Mouse (Mus musculus): Measurements from ENCODE around the gene Eid3.

Gene Eid3

GRCm38 (mm10) chr10:82863106-82863680 lies 3.2 kb upstream of the Eid3 start:
- DNase-seq = no peak

- peak; percentile 34 to 39 for DNase-seq
Observed at GRCm38 (mm10) chr10:82863827-82864226, 2.6 kb upstream of the Eid3 start.

- no peak for DNase-seq
Observed at GRCm38 (mm10) chr10:82866832-82867231, 406 bp downstream of the Eid3 start.

- no peak for DNase-seq
Observed at GRCm38 (mm10) chr10:82868418-82869086, 2.1 kb downstream of the Eid3 start.

DNA sequence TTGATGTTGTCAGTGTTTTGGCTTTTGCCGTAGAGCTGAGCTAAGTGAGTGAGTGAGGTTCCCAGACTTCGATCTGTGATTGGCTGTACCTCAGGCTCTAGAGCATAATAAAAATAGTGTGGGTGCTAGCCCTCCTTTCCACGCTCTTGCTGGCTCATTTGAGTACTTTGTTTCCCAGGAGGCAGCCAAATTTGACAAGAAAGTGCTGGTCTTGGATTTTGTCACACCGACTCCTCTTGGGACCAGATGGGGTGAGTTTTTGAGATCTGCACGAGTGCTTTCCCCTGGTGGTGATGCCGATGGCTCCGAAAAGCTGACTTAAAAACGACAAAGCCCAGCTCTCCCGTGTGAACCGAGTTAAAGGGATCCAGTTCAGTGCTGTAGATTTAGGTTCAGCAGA lies 9.0 kb downstream of the Eid3 start:
- no peak for DNase-seq

DNA sequence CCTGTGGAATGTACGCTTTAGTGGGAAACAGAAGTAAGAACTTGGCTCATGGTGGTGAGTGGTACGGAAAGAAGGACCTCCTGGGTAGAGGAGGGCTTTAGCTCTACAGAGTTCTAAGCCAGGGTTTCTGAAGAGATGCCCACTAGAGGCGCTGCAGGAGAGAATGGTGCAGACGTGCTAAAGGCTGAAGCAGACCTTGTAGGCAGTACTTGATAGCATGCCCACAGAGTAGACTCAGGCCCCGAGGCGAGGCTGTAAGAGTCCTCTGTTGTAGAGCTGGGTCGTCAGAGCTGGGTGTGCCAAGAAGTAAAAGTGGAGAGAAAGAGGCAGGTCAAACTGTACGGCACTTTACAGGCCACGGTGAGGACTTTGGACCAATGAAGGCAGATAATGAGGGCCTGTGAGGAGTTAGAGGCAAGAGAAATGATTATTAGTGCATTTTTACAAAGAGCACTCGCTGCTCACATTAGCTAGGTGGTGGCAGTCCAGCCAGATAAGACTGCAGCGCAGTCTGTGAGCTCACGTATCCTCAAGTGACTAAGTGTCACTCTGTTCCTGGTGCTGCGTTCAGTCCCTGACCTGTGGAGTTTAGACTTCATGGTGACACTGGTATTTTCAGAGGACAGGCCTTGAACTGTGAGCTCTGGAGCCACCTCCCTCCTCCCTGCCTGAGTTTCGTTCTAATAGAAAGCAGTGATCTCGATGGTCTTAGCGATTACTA lies 9.8 kb downstream of the Eid3 start:
- no peak for DNase-seq

- no peak for DNase-seq
Observed at GRCm38 (mm10) chr10:82887354-82887753, 20.9 kb downstream of the Eid3 start.

DNA sequence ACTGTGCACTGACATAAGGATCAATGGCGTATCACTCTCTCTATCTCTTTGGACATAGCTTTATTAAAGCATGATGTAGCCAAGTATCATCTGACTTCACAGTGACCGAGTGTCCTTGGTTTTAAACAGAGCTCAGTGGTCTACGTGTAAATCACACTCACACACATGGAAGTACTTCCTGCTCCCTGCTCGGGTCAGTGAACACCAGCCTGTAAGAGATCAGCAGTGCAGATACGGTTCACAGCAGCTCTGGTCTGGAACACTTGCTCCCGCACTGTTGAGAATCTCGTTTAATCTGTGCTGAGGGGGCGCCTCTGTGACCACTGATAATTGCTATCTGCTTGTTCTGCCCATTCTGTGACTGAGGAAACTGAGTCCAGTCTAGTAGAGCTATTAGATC lies 22.1 kb downstream of the Eid3 start:
- DNase-seq = no peak

- no peak for DNase-seq
Observed at GRCm38 (mm10) chr10:82889447-82889973, 23.1 kb downstream of the Eid3 start.

- DNase-seq = no peak
Observed at GRCm38 (mm10) chr10:82890936-82891335, 24.5 kb downstream of the Eid3 start.

DNA sequence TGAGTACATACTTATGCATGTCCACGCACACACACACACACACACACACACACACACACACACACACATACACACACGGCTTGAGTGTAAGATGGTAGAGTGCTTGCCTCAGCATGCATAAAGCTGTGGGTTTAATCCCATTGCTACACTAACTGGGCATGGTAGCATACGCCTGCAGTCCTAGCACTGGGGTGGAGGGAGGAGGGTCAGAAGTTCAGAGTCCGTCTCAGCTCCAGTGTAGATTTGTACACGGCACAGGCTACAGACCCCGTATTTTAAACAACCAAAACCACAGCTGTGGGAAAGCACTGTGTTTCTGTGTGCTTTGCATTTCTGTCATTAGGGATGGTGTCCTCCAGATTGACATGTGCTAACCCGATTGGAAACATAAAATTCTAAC lies 25.0 kb downstream of the Eid3 start:
- no peak for DNase-seq

DNA sequence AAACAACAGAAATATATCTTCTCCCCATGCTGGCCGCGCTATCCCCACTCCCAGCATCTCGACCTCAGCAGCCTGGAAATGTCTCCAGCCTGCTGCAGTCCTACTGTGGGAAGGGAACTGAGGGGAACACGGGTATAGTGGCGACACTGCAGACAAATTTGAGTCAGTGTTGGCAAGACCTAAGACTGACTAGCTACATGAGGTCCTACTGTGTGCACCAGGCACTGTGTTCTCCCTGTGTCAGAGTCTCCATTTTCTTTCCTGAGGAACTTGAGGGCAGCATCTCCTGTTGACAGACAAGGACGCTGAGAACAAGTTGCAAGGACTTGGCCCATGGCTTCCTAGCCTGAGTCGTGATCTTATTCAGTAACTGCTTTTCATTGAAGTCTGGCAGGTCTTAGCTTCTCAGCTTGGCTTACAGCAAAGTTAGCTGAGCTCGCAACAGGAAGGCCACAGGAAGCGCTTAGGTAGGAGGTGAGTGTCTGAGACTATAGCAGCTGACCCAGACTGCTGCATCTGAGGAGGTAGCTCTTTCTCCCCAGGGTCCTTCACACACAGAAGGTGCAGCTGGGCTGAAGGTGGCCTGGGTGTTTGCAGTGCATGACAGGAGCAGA lies 26.1 kb downstream of the Eid3 start:
- no peak for DNase-seq

DNA sequence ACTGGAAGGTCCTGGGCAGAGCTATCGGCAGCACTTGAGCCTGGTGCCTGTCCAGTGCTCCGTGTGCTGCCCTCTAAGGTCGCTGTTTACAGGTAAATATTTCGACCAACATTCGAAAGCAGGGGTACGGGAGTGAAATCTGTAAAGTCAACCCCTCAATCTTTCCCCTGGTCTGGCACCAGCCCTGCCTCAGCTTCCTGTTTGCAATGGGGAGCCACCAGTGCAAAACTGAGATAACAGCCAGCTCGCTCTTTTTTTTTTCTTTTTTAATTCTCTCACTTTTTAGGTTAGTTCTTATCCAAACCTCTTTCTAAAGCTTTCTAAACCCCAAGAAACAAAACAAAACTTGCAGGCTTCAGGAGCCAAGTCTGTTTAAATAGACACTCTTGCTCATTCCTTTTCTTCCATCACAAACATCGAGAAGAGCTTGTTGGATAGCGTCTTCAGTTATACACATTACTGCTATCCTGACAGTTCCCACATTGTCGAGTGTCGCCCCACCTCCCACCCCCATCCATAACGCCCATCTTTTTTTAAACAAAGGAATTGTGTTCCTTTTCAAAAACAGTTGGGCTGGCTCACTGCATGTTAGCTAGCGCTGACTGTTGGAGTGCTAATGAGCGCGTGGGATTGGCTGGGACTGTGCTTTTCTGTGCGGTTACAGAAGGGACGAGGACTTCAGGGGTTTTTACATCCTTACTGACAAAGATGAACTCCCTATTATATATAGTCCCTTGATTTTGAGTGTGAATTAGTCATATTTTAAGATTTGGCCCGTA lies 27.6 kb downstream of the Eid3 start:
- no peak for DNase-seq

DNA sequence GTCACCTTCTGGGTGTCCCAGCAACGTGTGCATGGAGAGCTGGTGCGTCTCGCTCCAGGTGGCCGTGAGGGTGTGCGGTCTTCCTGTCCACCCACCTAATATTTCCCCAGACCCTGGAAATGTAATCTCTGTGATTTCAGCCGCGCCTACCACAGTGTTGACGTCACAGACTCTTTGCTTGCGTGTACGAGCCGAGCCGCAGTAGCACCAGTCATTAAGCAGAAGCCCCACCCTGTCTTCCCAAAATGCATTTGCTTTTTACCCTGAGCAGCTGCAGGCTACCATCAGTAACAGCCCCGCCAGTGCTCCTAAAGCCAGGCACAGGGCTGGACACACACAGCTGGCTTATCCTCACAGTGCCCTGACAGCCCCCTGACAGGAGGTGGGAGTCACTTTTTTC lies 31.5 kb downstream of the Eid3 start:
- no peak for DNase-seq

GRCm38 (mm10) chr10:82898893-82899292 lies 32.5 kb downstream of the Eid3 start:
- DNase-seq = no peak

DNA sequence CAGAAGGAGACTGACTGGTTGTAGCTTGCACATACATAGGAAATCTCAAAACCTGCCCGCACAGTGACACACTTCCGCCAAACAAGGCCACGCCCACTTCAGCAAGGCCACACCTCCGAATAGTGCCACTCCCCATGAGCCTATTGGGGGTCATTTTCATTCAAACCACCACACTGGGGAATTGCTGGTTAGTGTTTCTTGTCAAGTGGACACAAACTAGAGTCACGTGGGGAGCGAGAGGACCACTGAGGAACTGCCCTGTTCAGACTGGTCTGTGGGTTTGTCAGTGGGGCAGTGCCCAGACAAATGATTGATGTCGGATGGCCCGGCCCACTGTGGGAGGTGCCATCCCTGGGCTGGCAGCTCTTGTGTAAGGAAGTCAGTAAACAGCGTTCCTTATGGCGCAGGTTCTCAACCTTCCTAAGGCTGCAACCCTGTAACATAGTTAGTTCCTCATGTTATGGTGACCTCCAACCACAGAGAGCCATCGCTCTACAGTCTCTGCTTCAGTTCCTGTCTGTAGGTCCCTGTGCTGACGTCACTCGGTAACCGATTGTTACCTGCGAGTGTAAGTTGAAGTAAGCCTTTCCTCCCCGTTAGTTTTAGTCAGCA lies 33.5 kb downstream of the Eid3 start:
- DNase-seq = no peak

DNA sequence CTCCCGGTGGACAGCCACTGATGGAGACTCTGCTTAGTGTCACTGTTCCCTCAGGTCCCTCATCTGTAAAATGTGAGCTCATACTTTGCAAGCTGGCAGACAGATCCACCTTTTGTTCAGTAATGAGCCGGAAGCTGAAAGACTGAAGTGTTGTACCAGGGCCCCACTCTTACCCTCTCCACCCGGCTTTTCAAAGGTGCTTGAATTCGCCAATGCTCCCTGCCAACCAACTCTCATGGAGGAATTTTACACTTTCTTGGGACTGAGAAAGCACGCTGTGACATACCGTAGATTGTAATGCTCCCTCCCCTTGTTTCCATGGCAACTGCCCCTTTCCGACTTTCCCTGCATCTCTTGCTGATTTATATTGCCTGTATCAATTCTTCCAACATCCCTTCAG lies 34.1 kb downstream of the Eid3 start:
- no peak for DNase-seq

DNA sequence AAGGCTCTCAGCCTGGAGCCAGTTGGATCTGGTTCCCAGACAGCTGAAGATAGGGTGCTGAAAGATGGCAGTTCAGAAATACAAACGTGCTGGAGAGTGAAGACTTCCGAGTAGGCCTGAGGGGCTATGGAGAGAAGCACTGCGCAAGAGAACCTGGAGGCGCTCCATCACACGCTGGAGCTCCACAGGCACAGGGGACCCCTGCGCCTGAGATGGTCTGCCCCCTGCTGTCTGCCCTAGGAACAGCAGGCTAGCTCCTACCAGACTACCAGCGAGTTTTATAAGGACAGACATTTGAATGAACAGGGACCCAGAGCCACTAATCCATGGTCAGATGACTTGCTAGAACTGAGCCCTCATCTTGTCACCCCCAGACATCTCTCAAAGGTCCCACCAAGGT lies 35.0 kb downstream of the Eid3 start:
- peak; percentile 67 to 73 for DNase-seq

DNA sequence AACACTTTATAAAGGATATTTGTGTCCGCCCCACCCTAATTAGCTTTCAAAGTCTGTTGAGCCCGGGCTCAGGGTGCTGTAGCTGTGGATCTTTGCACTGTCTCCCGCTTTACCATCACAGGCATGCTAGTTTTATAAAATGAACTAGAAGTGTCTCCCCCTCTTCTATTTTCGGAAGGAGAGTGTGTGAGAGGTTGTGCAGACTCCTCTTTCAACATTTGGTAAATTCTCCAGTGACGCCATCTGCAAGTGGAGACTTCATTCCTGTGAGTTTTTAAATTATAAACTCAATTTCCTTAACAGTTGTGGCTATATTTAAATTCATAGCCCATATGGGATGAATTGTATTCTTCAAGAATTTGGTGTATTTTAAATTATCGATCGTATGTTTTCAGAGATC lies 42.1 kb downstream of the Eid3 start:
- DNase-seq = no peak

DNA sequence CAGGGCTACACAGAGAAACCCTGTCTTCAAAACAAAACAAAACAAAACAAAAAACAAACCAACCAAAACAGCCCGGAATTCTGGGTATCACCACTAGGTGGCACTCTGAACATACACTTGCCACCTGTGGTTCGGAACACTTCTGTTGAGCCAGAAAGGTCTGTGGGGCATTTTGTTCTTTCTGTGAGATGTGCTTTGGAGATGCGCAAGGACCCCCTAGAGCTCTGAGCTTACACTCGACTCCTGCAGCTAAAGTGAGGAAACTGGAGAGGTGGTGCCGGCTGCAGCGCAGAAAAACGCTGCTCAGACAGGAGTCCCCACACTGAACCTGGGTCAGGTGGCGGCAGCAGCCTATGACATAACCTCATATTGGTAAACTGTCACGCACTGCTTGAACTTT lies 43.0 kb downstream of the Eid3 start:
- no peak for DNase-seq

DNA sequence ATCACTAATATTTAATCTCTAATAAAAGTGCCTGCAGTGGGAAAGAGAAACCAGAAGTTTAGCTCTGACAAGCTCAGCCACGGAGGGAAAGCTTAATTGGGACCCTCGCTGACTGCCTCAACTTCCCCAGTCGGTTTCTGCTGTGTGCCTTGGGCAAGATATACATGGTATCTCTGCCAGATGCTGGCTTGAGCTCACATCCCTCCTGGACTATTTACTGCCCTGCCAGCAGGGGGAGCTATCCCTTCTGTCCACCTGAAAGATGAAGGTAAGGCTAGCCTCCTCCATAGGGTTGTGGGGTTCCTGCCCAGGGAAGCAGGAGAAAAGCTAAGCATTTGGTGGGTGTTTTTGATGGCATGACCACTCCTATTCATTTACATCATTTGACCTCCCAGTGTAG lies 43.8 kb downstream of the Eid3 start:
- no peak for DNase-seq

- no peak for DNase-seq
Observed at GRCm38 (mm10) chr10:82913238-82913637, 46.8 kb downstream of the Eid3 start.
